Mouse (Mus musculus) MEL (cell line): ENCODE results near the gene Zfp90. TPM values are rescaled to one million over a fixed set of nuclear protein-coding genes. Genes with fewer than 3 reads are reported as not detected.

Experiments
- DNase-seq: peaks from one replicate; pipeline ENCODE4 v3.0.0; 2011; ENCODE audit warnings: low read depth, low spot score
- H3K27ac ChIP-seq: 2 replicates; pipeline ENCODE4 v1.5.1; 2012; ENCODE audit warnings: low read depth, mild to moderate bottlenecking, control low read depth, low read length, moderate library complexity; ENCODE audit not compliant: control insufficient read depth
- H3K27me3 ChIP-seq, 2 experiments: fragments of 150-350 bp in 1 of 2; sonication (generic) in 1 of 2; 2 replicates each; pipeline ENCODE4 v1.6.1; 2012; ENCODE audit warnings: low read length in 2 of 2, mild to moderate bottlenecking in 2 of 2, improper control_type of control experiment in 1 of 2, moderate library complexity in 1 of 2; ENCODE audit not compliant: insufficient read depth in 2 of 2, control insufficient read depth in 1 of 2
- H3K36me3 ChIP-seq, 2 experiments: 2 replicates each; pipeline ENCODE4 v1.6.1; 2012 to 2014; ENCODE audit warnings: low read length in 2 of 2, improper control_type of control experiment in 1 of 2, inconsistent platforms in 1 of 2, mild to moderate bottlenecking in 1 of 2; ENCODE audit not compliant: insufficient read depth in 2 of 2, control insufficient read depth in 1 of 2
- H3K4me1 ChIP-seq, 2 experiments: fragments of 150-350 bp in 1 of 2; sonication (generic) in 1 of 2; 2 replicates each; pipeline ENCODE4 v1.6.1; 2012; ENCODE audit warnings: low read length in 2 of 2, improper control_type of control experiment in 1 of 2, mild to moderate bottlenecking in 1 of 2; ENCODE audit not compliant: insufficient read depth in 2 of 2, control insufficient read depth in 1 of 2
- H3K4me3 ChIP-seq, 2 experiments: fragments of 150-350 bp in 1 of 2; sonication (generic) in 1 of 2; 2 replicates each; pipeline ENCODE4 v1.5.1; 2012; ENCODE audit warnings: low read depth in 2 of 2, low read length in 2 of 2, mild to moderate bottlenecking in 2 of 2, moderate library complexity in 2 of 2, control low read depth in 1 of 2, improper control_type of control experiment in 1 of 2; ENCODE audit not compliant: control insufficient read depth in 1 of 2, insufficient read depth in 1 of 2
- H3K79me2 ChIP-seq: 2 replicates; pipeline ENCODE4 v1.6.1; 2012; ENCODE audit warnings: mild to moderate bottlenecking, low read length, moderate library complexity; ENCODE audit not compliant: control insufficient read depth, poor library complexity, insufficient read depth
- H3K9ac ChIP-seq: 2 replicates; pipeline ENCODE4 v1.6.1; 2012; ENCODE audit warnings: low read depth, mild to moderate bottlenecking, control low read depth, low read length, moderate library complexity; ENCODE audit not compliant: control insufficient read depth, poor library complexity, severe bottlenecking
- H3K9me3 ChIP-seq: fragments of 150-350 bp; sonication (generic); replicated peaks from 2 replicates; pipeline ENCODE4 v1.6.1; 2012; ENCODE audit warnings: mild to moderate bottlenecking, low read length, improper control_type of control experiment, moderate library complexity; ENCODE audit not compliant: insufficient read depth
- CHD1 ChIP-seq: IDR thresholded peaks from 2 replicates; pipeline ENCODE4 v1.6.1; 2012; ENCODE audit warnings: low read depth, mild to moderate bottlenecking, inconsistent platforms, low read length, improper control_type of control experiment
- CHD2 ChIP-seq: IDR thresholded peaks from 2 replicates; pipeline ENCODE4 v1.6.1; 2011; ENCODE audit warnings: low read length, improper control_type of control experiment
- CTCF ChIP-seq, 3 experiments: IDR thresholded peaks in 2 of 3; conservative IDR thresholded peaks in 1 of 3; 2 replicates each; pipeline ENCODE4 v1.5.1; 2011 to 2012; ENCODE audit warnings: low read length in 3 of 3, low read depth in 2 of 3, mild to moderate bottlenecking in 2 of 3, improper control_type of control experiment in 1 of 3, inconsistent platforms in 1 of 3, mixed read lengths in 1 of 3, moderate library complexity in 1 of 3; ENCODE audit not compliant: control insufficient read depth in 1 of 3, insufficient read depth in 1 of 3, poor library complexity in 1 of 3, severe bottlenecking in 1 of 3
- E2F4 ChIP-seq: IDR thresholded peaks from 2 replicates; pipeline ENCODE4 v1.6.1; 2011; ENCODE audit warnings: low read depth, low read length, improper control_type of control experiment, borderline replicate concordance
- ELF1 ChIP-seq: IDR thresholded peaks from 2 replicates; pipeline ENCODE4 v1.6.1; 2014; ENCODE audit warnings: low read depth, mild to moderate bottlenecking, inconsistent platforms, low read length, improper control_type of control experiment, moderate library complexity
- EP300 ChIP-seq, 2 experiments: IDR thresholded peaks; 2 replicates each; pipeline ENCODE4 v1.6.1; 2011; ENCODE audit warnings: improper control_type of control experiment in 2 of 2, low read length in 2 of 2, low read depth in 1 of 2, mild to moderate bottlenecking in 1 of 2
- ETS1 ChIP-seq: IDR thresholded peaks from 2 replicates; pipeline ENCODE4 v1.6.1; 2012; ENCODE audit warnings: low read depth, mild to moderate bottlenecking, inconsistent platforms, low read length, improper control_type of control experiment, moderate library complexity
- GABPA ChIP-seq: IDR thresholded peaks from 2 replicates; pipeline ENCODE4 v1.6.1; 2012; ENCODE audit warnings: low read depth, mild to moderate bottlenecking, inconsistent platforms, low read length, improper control_type of control experiment, moderate library complexity
- GATA1 ChIP-seq: IDR thresholded peaks from 2 replicates; pipeline ENCODE4 v1.6.1; 2011; ENCODE audit warnings: low read depth, low read length, improper control_type of control experiment
- HCFC1 ChIP-seq: IDR thresholded peaks from 2 replicates; pipeline ENCODE4 v1.6.1; 2012; ENCODE audit warnings: low read depth, mild to moderate bottlenecking, inconsistent platforms, low read length, improper control_type of control experiment, moderate library complexity
- JUND ChIP-seq: IDR thresholded peaks from 2 replicates; pipeline ENCODE4 v1.6.1; 2011; ENCODE audit warnings: low read depth, mild to moderate bottlenecking, improper control_type of control experiment, low read length
- MAFK ChIP-seq: IDR thresholded peaks from 2 replicates; pipeline ENCODE4 v1.6.1; 2011; ENCODE audit warnings: low read depth, mild to moderate bottlenecking, low read length, improper control_type of control experiment, borderline replicate concordance
- MAX ChIP-seq: IDR thresholded peaks from 2 replicates; pipeline ENCODE4 v1.6.1; 2011; ENCODE audit warnings: low read length, improper control_type of control experiment
- MAZ ChIP-seq: IDR thresholded peaks from 2 replicates; pipeline ENCODE4 v1.6.1; 2012; ENCODE audit warnings: low read depth, mild to moderate bottlenecking, inconsistent platforms, low read length, improper control_type of control experiment
- MXI1 ChIP-seq: IDR thresholded peaks from 2 replicates; pipeline ENCODE4 v1.6.1; 2011; ENCODE audit warnings: mild to moderate bottlenecking, low read depth, low read length, improper control_type of control experiment
- MYB ChIP-seq: IDR thresholded peaks from 2 replicates; pipeline ENCODE4 v1.6.1; 2011; ENCODE audit warnings: mild to moderate bottlenecking, low read depth, low read length, improper control_type of control experiment
- POLR2AphosphoS2 ChIP-seq: IDR thresholded peaks from 2 replicates; pipeline ENCODE4 v1.6.1; 2011; ENCODE audit warnings: low read length, improper control_type of control experiment
- POLR2AphosphoS5 ChIP-seq: IDR thresholded peaks from 2 replicates; pipeline ENCODE4 v1.6.1; 2012; ENCODE audit warnings: low read depth, borderline replicate concordance, mild to moderate bottlenecking, inconsistent platforms, low read length, moderate library complexity, mixed read lengths
- RAD21 ChIP-seq: IDR thresholded peaks from 2 replicates; pipeline ENCODE4 v1.6.1; 2011; ENCODE audit warnings: mild to moderate bottlenecking, low read depth, low read length, improper control_type of control experiment
- RCOR1 ChIP-seq: IDR thresholded peaks from 2 replicates; pipeline ENCODE4 v1.6.1; 2012; ENCODE audit warnings: low read depth, mild to moderate bottlenecking, inconsistent platforms, low read length, improper control_type of control experiment
- SMC3 ChIP-seq: IDR thresholded peaks from 2 replicates; pipeline ENCODE4 v1.6.1; 2011; ENCODE audit warnings: low read depth, low read length, improper control_type of control experiment
- TAL1 ChIP-seq: IDR thresholded peaks from 2 replicates; pipeline ENCODE4 v1.6.1; 2012; ENCODE audit warnings: mild to moderate bottlenecking, inconsistent platforms, low read length, moderate library complexity, mixed read lengths
- UBTF ChIP-seq: IDR thresholded peaks from 2 replicates; pipeline ENCODE4 v1.6.1; 2012; ENCODE audit warnings: low read depth, mild to moderate bottlenecking, inconsistent platforms, low read length, improper control_type of control experiment, moderate library complexity, borderline replicate concordance; ENCODE audit not compliant: insufficient read depth
- USF1 ChIP-seq: IDR thresholded peaks from 2 replicates; pipeline ENCODE4 v1.6.1; 2014; ENCODE audit warnings: low read depth, mild to moderate bottlenecking, inconsistent platforms, low read length, improper control_type of control experiment, moderate library complexity
- USF2 ChIP-seq, 2 experiments: IDR thresholded peaks; 2 replicates each; pipeline ENCODE4 v1.6.1; 2011 to 2012; ENCODE audit warnings: improper control_type of control experiment in 2 of 2, low read length in 2 of 2, borderline replicate concordance in 1 of 2, inconsistent platforms in 1 of 2, low read depth in 1 of 2, mild to moderate bottlenecking in 1 of 2; ENCODE audit not compliant: insufficient read depth in 1 of 2
- ZC3H11A ChIP-seq: IDR thresholded peaks from 2 replicates; pipeline ENCODE4 v1.6.1; 2012; ENCODE audit warnings: low read depth, mild to moderate bottlenecking, inconsistent platforms, low read length, improper control_type of control experiment
- ZKSCAN1 ChIP-seq: IDR thresholded peaks from 2 replicates; pipeline ENCODE4 v1.6.1; 2012; ENCODE audit warnings: low read depth, mild to moderate bottlenecking, inconsistent platforms, low read length, improper control_type of control experiment, moderate library complexity
- ZMIZ1 ChIP-seq: IDR thresholded peaks from 2 replicates; pipeline ENCODE4 v1.6.1; 2012; ENCODE audit warnings: low read depth, mild to moderate bottlenecking, inconsistent platforms, low read length, improper control_type of control experiment, moderate library complexity
- polyA plus RNA-seq, 2 experiments: library from polyadenylated mRNA; stranded (reverse) in 1 of 2; unstranded in 1 of 2; fragments of >175 nt in 1 of 2; fragments of >200 nt in 1 of 2; gene quantifications; 2 replicates each; pipeline versions ENCODE4 v1.2.1 to v1.2.4; 2012; ENCODE audit warnings: low replicate concordance in 2 of 2, low read depth in 1 of 2; ENCODE audit not compliant: insufficient read length in 2 of 2, insufficient read depth in 1 of 2, missing spikeins in 1 of 2
- total RNA-seq: library from RNA; depleted of rRNA; stranded (reverse); fragments of 300-350 nt; gene quantifications from 2 replicates; pipeline ENCODE4 v1.2.3, GENCODE M21; 2012

Gene Zfp90
- total and polyA plus RNA-seq, 3 experiments: 2.6 to 3.9 TPM; not detected in 1

DNA sequence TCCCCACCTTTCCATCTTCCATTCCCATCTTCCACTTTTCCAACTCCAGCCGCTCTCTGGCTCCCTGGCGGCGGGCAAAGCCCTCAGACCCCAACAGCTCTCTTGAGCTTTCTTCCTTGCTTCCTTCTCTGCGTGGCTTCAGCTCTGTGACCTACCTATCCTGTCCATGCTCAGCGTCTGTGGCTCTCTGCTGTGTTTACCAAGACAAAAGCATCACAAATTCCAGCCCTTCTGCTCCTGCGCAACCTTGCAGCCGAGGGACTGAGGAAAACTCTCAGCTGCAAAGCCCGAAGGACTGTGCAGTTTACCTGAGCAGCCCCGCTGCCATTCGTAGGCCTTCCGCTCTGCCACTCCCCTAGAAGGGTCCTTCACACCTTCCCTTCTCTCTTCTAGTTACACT lies 38.9 kb downstream of the Zfp90 start:
- no peak for TF ChIP-seq ZC3H11A
- no peak for TF ChIP-seq MAX
- no peak for TF ChIP-seq POLR2AphosphoS2
- TF ChIP-seq RAD21: no peak
- TF ChIP-seq GABPA: no peak
- TF ChIP-seq ZMIZ1: no peak
- TF ChIP-seq CHD1: no peak
- TF ChIP-seq EP300 (IDR thresholded peaks at IDR 0.05; ENCODE audit: low read depth in 1 of 2, low read length in 2 of 2): no peak
- TF ChIP-seq USF2 (IDR thresholded peaks at IDR 0.05; ENCODE audit: borderline replicate concordance in 1 of 2, insufficient read depth in 1 of 2, low read depth in 1 of 2, low read length in 2 of 2): no peak
- TF ChIP-seq TAL1: no peak
- TF ChIP-seq RCOR1: no peak
- TF ChIP-seq MAFK: no peak
- TF ChIP-seq JUND: no peak
- no peak for TF ChIP-seq GATA1
- TF ChIP-seq MAZ: no peak
- no peak for TF ChIP-seq USF1
- no peak for TF ChIP-seq E2F4
- no peak for TF ChIP-seq CTCF (IDR thresholded peaks at IDR 0.05 in 2 of 3, conservative IDR thresholded peaks at IDR 0.05 in 1 of 3; ENCODE audit: control insufficient read depth in 1 of 3, insufficient read depth in 1 of 3, low read depth in 2 of 3, low read length in 3 of 3, poor library complexity in 1 of 3, severe bottlenecking in 1 of 3)
- TF ChIP-seq POLR2AphosphoS5: no peak
- Histone ChIP-seq H3K27me3 (peaks cover 0 to 1% of the 10 kb centered on the region in 2 experiments; a peak in 1 of 4 replicates), H3K4me1 (no peaks in the 10 kb centered on the region), H3K9me3 (no peaks in the 10 kb centered on the region), H3K36me3 (no peaks in the 10 kb centered on the region), H3K4me3 (no peak overlapping the region), H3K9ac (no peak overlapping the region), H3K27ac (no peak overlapping the region), H3K79me2 (no peaks in the 10 kb centered on the region)
- no peak for DNase-seq

DNA sequence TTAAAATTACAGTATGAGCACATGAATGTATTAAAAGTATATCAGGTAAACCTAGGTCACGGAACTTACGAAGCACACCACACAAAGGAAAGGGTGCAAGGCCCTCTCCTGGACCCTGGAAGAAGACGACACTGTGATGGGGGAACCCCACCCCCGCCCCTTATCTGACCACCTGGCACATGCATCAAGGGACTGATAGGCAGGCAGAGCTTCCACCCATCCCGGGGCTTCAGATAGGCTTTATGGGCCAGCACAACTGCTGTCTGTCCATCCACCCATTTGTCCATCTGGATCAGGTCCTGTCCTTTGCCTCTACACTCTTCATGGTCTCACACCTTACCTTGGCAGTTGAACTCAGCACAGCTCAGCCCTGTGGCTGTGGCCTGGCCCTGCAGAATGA lies 47.0 kb downstream of the Zfp90 start:
- Histone ChIP-seq H3K9me3 (no peaks in the 10 kb centered on the region), H3K27ac (no peak overlapping the region), H3K9ac (no peak overlapping the region), H3K4me1 (no peaks in the 10 kb centered on the region), H3K79me2 (no peaks in the 10 kb centered on the region), H3K36me3 (no peaks in the 10 kb centered on the region), H3K27me3 (no peaks in the 10 kb centered on the region), H3K4me3 (no peak overlapping the region)
- DNase-seq: no peak
- TF ChIP-seq CTCF (IDR thresholded peaks at IDR 0.05 in 2 of 3, conservative IDR thresholded peaks at IDR 0.05 in 1 of 3; ENCODE audit: control insufficient read depth in 1 of 3, insufficient read depth in 1 of 3, low read depth in 2 of 3, low read length in 3 of 3, poor library complexity in 1 of 3, severe bottlenecking in 1 of 3) (no peak), USF2 (IDR thresholded peaks at IDR 0.05; ENCODE audit: borderline replicate concordance in 1 of 2, insufficient read depth in 1 of 2, low read depth in 1 of 2, low read length in 2 of 2) (no peak), GABPA (no peak), UBTF (no peak), RAD21 (no peak), USF1 (no peak), EP300 (IDR thresholded peaks at IDR 0.05; ENCODE audit: low read depth in 1 of 2, low read length in 2 of 2) (no peak), SMC3 (no peak), ELF1 (no peak), MXI1 (no peak), MYB (no peak), ZKSCAN1 (no peak), ETS1 (no peak), HCFC1 (no peak), CHD2 (no peak)
